Mouse (Mus musculus): Measurements from ENCODE around the gene Ccdc138. TPM values are rescaled to one million over a fixed set of nuclear protein-coding genes. Genes with fewer than 3 reads are reported as not detected.

The Ccdc138 gene
- total RNA-seq, 2 experiments from 2014 or later = 0.99 to 1.2 TPM

Other genes with a start within 250 kb of the Ccdc138 start
- gene Gcc2, start 242.5 kb upstream of the Ccdc138 start, total RNA-seq (2021) = 10 to 100 TPM; 14.8 to 16.9 TPM
- 10 to 100 TPM; 79.4 to 94.4 TPM for gene Lims1, start 174.5 kb upstream of the Ccdc138 start, total RNA-seq (2021)
- gene Ranbp2, start 51.0 kb upstream of the Ccdc138 start, total RNA-seq (2021) = 10 to 100 TPM; 52.6 to 59.6 TPM
- under 1 TPM; 0.40 to 0.52 TPM for gene Edar, start 177.7 kb downstream of the Ccdc138 start, total RNA-seq (2021)
- not detected for gene Gm17542, start 220.3 kb downstream of the Ccdc138 start, total RNA-seq (2021)